Mouse (Mus musculus): Measurements from ENCODE around the gene Ifne. TPM values are rescaled to one million over a fixed set of nuclear protein-coding genes. Genes with fewer than 3 reads are reported as not detected.
A peak's percentile ranks its signal among the peaks of the same experiment; 100 is the strongest.

The Ifne gene
- total and polyA plus RNA-seq, 2 experiments from 2014 or later, result not detected

- under 1% methylated on average over 8 of the region's 8 CpGs for WGBS
- Histone ChIP-seq H3K27ac (ENCODE audit: low read depth, low read length) (no peak overlapping the region), H3K9me3 (ENCODE audit: low read length) (no peaks in the 10 kb centered on the region), H3K4me3 (ENCODE audit: low read depth, low read length) (peak overlapping the region; percentile 41), H3K27me3 (ENCODE audit: insufficient read depth, low read length) (no peaks in the 10 kb centered on the region), H3K4me1 (ENCODE audit: insufficient read depth) (no peaks in the 10 kb centered on the region), H3K4me2 (ENCODE audit: low read depth) (peak overlapping the region; percentile 75), H3K36me3 (ENCODE audit: insufficient read depth) (no peaks in the 10 kb centered on the region), H3K9ac (no peak overlapping the region)
- ATAC-seq, result peak; percentile 85
- peak; percentile 94 for TF ChIP-seq CTCF (IDR thresholded peaks at IDR 0.05; ENCODE audit: low read depth)
- peak; percentile 85 for DNase-seq
Observed at GRCm38 (mm10) chr4:88867366-88867925, 12.6 kb downstream of the Ifne start.

GRCm38 (mm10) chr4:88865011-88865569 is 14.9 kb downstream of the Ifne start:
- H3K4me3 ChIP-seq (ENCODE audit: low read depth, low read length), result no peak overlapping the region
- H3K27me3 ChIP-seq (ENCODE audit: insufficient read depth, low read length), result no peaks in the 10 kb centered on the region
- H3K9me3 ChIP-seq (ENCODE audit: low read length), result no peaks in the 10 kb centered on the region
- no peak for ATAC-seq
- 66% methylated on average over 6 of the region's 6 CpGs for WGBS
- no peak overlapping the region for H3K27ac ChIP-seq (ENCODE audit: low read depth, low read length)
- H3K9ac ChIP-seq, result no peak overlapping the region
- no peak for DNase-seq
- H3K36me3 ChIP-seq (ENCODE audit: insufficient read depth), result no peaks in the 10 kb centered on the region
- H3K4me1 ChIP-seq (ENCODE audit: insufficient read depth), result no peaks in the 10 kb centered on the region
- TF ChIP-seq CTCF (IDR thresholded peaks at IDR 0.05; ENCODE audit: low read depth), result no peak
- no peak overlapping the region for H3K4me2 ChIP-seq (ENCODE audit: low read depth)

- no peaks in the 10 kb centered on the region for H3K36me3 ChIP-seq (ENCODE audit: insufficient read depth)
- H3K4me3 ChIP-seq (ENCODE audit: low read depth, low read length), result no peak overlapping the region
- no peaks in the 10 kb centered on the region for H3K27me3 ChIP-seq (ENCODE audit: insufficient read depth, low read length)
- H3K4me1 ChIP-seq (ENCODE audit: insufficient read depth), result no peaks in the 10 kb centered on the region
- 75% methylated on average over 9 of the region's 9 CpGs for WGBS
- no peak overlapping the region for H3K9ac ChIP-seq
- H3K27ac ChIP-seq (ENCODE audit: low read depth, low read length), result no peak overlapping the region
- H3K9me3 ChIP-seq (ENCODE audit: low read length), result no peaks in the 10 kb centered on the region
- no peak for TF ChIP-seq CTCF (IDR thresholded peaks at IDR 0.05; ENCODE audit: low read depth)
- DNase-seq, result no peak
- no peak for ATAC-seq
- no peak overlapping the region for H3K4me2 ChIP-seq (ENCODE audit: low read depth)
Observed at GRCm38 (mm10) chr4:88864599-88864998, 15.4 kb downstream of the Ifne start.

GRCm38 (mm10) chr4:88863309-88863708 is 16.7 kb downstream of the Ifne start:
- no peak overlapping the region for H3K4me3 ChIP-seq (ENCODE audit: low read depth, low read length)
- DNase-seq (no peak), ATAC-seq (no peak)
- TF ChIP-seq CTCF (IDR thresholded peaks at IDR 0.05; ENCODE audit: low read depth), result no peak
- H3K4me1 ChIP-seq (ENCODE audit: insufficient read depth), result no peaks in the 10 kb centered on the region
- no peaks in the 10 kb centered on the region for H3K27me3 ChIP-seq (ENCODE audit: insufficient read depth, low read length)
- H3K9ac ChIP-seq, result no peak overlapping the region
- H3K36me3 ChIP-seq (ENCODE audit: insufficient read depth), result no peaks in the 10 kb centered on the region
- H3K27ac ChIP-seq (ENCODE audit: low read depth, low read length), result no peak overlapping the region
- H3K4me2 ChIP-seq (ENCODE audit: low read depth), result no peak overlapping the region
- no peaks in the 10 kb centered on the region for H3K9me3 ChIP-seq (ENCODE audit: low read length)
- WGBS, result 7% methylated on average over 7 of the region's 7 CpGs

GRCm38 (mm10) chr4:88859214-88859613 is 20.8 kb downstream of the Ifne start:
- Histone ChIP-seq H3K9ac (no peak overlapping the region), H3K36me3 (ENCODE audit: insufficient read depth) (no peaks in the 10 kb centered on the region), H3K9me3 (ENCODE audit: low read length) (no peaks in the 10 kb centered on the region), H3K4me3 (ENCODE audit: low read depth, low read length) (no peak overlapping the region), H3K4me2 (ENCODE audit: low read depth) (no peak overlapping the region), H3K4me1 (ENCODE audit: insufficient read depth) (no peaks in the 10 kb centered on the region), H3K27ac (ENCODE audit: low read depth, low read length) (no peak overlapping the region), H3K27me3 (ENCODE audit: insufficient read depth, low read length) (no peaks in the 10 kb centered on the region)
- ATAC-seq (no peak), DNase-seq (no peak)
- no peak for TF ChIP-seq CTCF (IDR thresholded peaks at IDR 0.05; ENCODE audit: low read depth)

- ATAC-seq, result no peak
- TF ChIP-seq CTCF (IDR thresholded peaks at IDR 0.05; ENCODE audit: low read depth), result no peak
- H3K27me3 ChIP-seq (ENCODE audit: insufficient read depth, low read length), result no peaks in the 10 kb centered on the region
Observed at GRCm38 (mm10) chr4:88851026-88851763, 28.8 kb downstream of the Ifne start.

GRCm38 (mm10) chr4:88849698-88850097 is 30.3 kb downstream of the Ifne start, which contains the start of gene Ifna1:
Gene Ifna1 (plus strand): TSS chr4:88850087.
- no peaks in the 10 kb centered on the region for H3K36me3 ChIP-seq (ENCODE audit: insufficient read depth)
- H3K27ac ChIP-seq (ENCODE audit: low read depth, low read length), result no peak within 1 kb of the TSS
- no peaks in the 10 kb centered on the region for H3K27me3 ChIP-seq (ENCODE audit: insufficient read depth, low read length)
- H3K4me3 ChIP-seq (ENCODE audit: low read depth, low read length), result no peak within 1 kb of the TSS
- DNase-seq, result no peak
- H3K9ac ChIP-seq, result no peak within 1 kb of the TSS
- TF ChIP-seq CTCF (IDR thresholded peaks at IDR 0.05; ENCODE audit: low read depth), result no peak
- WGBS, result 37% methylated on average over 1 of the region's 1 CpGs
- H3K4me1 ChIP-seq (ENCODE audit: insufficient read depth), result no peaks in the 10 kb centered on the region
- no peak within 1 kb of the TSS for H3K4me2 ChIP-seq (ENCODE audit: low read depth)
- no peaks in the 10 kb centered on the region for H3K9me3 ChIP-seq (ENCODE audit: low read length)
- no peak for ATAC-seq

More at GRCm38 (mm10) chr4:88851026-88851763, 28.8 kb downstream of the Ifne start:
- Histone ChIP-seq H3K9me3 (ENCODE audit: low read length) (no peaks in the 10 kb centered on the region), H3K4me3 (ENCODE audit: low read depth, low read length) (no peak overlapping the region), H3K36me3 (ENCODE audit: insufficient read depth) (no peaks in the 10 kb centered on the region), H3K27ac (ENCODE audit: low read depth, low read length) (no peak overlapping the region), H3K4me1 (ENCODE audit: insufficient read depth) (no peaks in the 10 kb centered on the region), H3K4me2 (ENCODE audit: low read depth) (no peak overlapping the region), H3K9ac (no peak overlapping the region)
- 15% methylated on average over 4 of the region's 4 CpGs for WGBS
- no peak for DNase-seq
